Mouse (Mus musculus): Measurements from ENCODE around the gene Commd3. TPM values are rescaled to one million over a fixed set of nuclear protein-coding genes. Genes with fewer than 3 reads are reported as not detected.

Gene Commd3
- polyA plus RNA-seq, 1 experiment, result 121 TPM

DNA sequence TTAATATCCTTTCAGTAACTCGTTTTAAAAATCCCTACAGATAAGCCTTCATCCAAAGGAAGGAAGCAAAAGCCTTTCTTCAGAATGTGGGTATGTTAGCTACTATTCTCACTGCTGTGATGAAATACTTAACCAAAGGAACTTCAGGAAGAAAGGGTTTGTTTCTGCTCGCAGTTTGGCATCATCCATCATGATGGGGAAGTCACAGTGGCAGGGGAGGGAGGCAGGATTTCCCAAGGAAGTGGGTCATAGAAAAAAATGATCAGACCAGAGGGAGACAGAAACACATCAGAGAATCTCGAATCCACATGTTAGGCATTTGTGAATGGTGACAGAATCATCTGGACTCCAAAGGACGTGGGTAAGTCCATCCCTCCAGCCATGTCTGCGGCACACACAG lies 17.4 kb upstream of the Commd3 start:
- Histone ChIP-seq H3K4me2 (ENCODE audit: low read depth) (no peak overlapping the region), H3K27me3 (ENCODE audit: control insufficient read depth, insufficient read depth, insufficient read length) (peaks cover 3% of the 10 kb centered on the region), H3K79me2 (ENCODE audit: control insufficient read depth, insufficient read depth) (no peaks in the 10 kb centered on the region), H3ac (ENCODE audit: control insufficient read depth, insufficient read length) (no peak overlapping the region), H3K36me3 (ENCODE audit: control insufficient read depth, insufficient read depth) (no peaks in the 10 kb centered on the region), H3K4me3 (no peak overlapping the region)
- TF ChIP-seq USF1 (IDR thresholded peaks at IDR 0.05; ENCODE audit: low read depth) (no peak), TCF12 (IDR thresholded peaks at IDR 0.05; ENCODE audit: insufficient read depth, poor library complexity, severe bottlenecking) (no peak), TCF3 (IDR thresholded peaks at IDR 0.05; ENCODE audit: insufficient read length, low read depth) (no peak), POLR2AphosphoS2 (IDR thresholded peaks at IDR 0.05; ENCODE audit: insufficient read length, low read depth) (no peak), MAX (IDR thresholded peaks at IDR 0.05; ENCODE audit: low read depth) (no peak), POLR2A (IDR thresholded peaks at IDR 0.05; ENCODE audit: insufficient read length, low read depth) (no peak), CEBPB (IDR thresholded peaks at IDR 0.05; ENCODE audit: insufficient read depth, poor library complexity, severe bottlenecking) (no peak), REST (IDR thresholded peaks at IDR 0.05; ENCODE audit: insufficient read depth, insufficient read length) (no peak), E2F4 (IDR thresholded peaks at IDR 0.05; ENCODE audit: insufficient read depth) (no peak), MYOG (IDR thresholded peaks at IDR 0.05; ENCODE audit: control insufficient read depth in 1 of 3, insufficient read depth in 1 of 3, insufficient read length in 2 of 3, low read depth in 2 of 3) (no peak), MYOD1 (IDR thresholded peaks at IDR 0.05; ENCODE audit: control insufficient read depth in 1 of 3, insufficient read length in 2 of 3, low read depth in 2 of 3) (no peak), SRF (IDR thresholded peaks at IDR 0.05; ENCODE audit: control insufficient read depth, insufficient read length, low read depth) (no peak)

- Histone ChIP-seq H3K4me2 (ENCODE audit: low read depth) (no peak overlapping the region), H3K27me3 (ENCODE audit: control insufficient read depth, insufficient read depth, insufficient read length) (no peaks in the 10 kb centered on the region), H3K36me3 (ENCODE audit: control insufficient read depth, insufficient read depth) (no peaks in the 10 kb centered on the region), H3K4me3 (no peak overlapping the region), H3ac (ENCODE audit: control insufficient read depth, insufficient read length) (no peak overlapping the region), H3K79me2 (ENCODE audit: control insufficient read depth, insufficient read depth) (no peaks in the 10 kb centered on the region)
- TF ChIP-seq USF1 (IDR thresholded peaks at IDR 0.05; ENCODE audit: low read depth), result no peak
- no peak for TF ChIP-seq MYOG (IDR thresholded peaks at IDR 0.05; ENCODE audit: control insufficient read depth in 1 of 3, insufficient read depth in 1 of 3, insufficient read length in 2 of 3, low read depth in 2 of 3)
- TF ChIP-seq MYOD1 (IDR thresholded peaks at IDR 0.05; ENCODE audit: control insufficient read depth in 1 of 3, insufficient read length in 2 of 3, low read depth in 2 of 3), result no peak
- TF ChIP-seq POLR2A (IDR thresholded peaks at IDR 0.05; ENCODE audit: insufficient read length, low read depth), result no peak
- no peak for TF ChIP-seq REST (IDR thresholded peaks at IDR 0.05; ENCODE audit: insufficient read depth, insufficient read length)
- TF ChIP-seq TCF12 (IDR thresholded peaks at IDR 0.05; ENCODE audit: insufficient read depth, poor library complexity, severe bottlenecking), result no peak
- no peak for TF ChIP-seq SRF (IDR thresholded peaks at IDR 0.05; ENCODE audit: control insufficient read depth, insufficient read length, low read depth)
- TF ChIP-seq CEBPB (IDR thresholded peaks at IDR 0.05; ENCODE audit: insufficient read depth, poor library complexity, severe bottlenecking), result no peak
- no peak for TF ChIP-seq MAX (IDR thresholded peaks at IDR 0.05; ENCODE audit: low read depth)
- no peak for TF ChIP-seq E2F4 (IDR thresholded peaks at IDR 0.05; ENCODE audit: insufficient read depth)
- no peak for TF ChIP-seq POLR2AphosphoS2 (IDR thresholded peaks at IDR 0.05; ENCODE audit: insufficient read length, low read depth)
Measured at GRCm38 (mm10) chr2:18664003-18664402, 8.2 kb upstream of the Commd3 start.

- Histone ChIP-seq H3K36me3 (ENCODE audit: control insufficient read depth, insufficient read depth) (no peaks in the 10 kb centered on the region), H3ac (ENCODE audit: control insufficient read depth, insufficient read length) (no peak overlapping the region), H3K27me3 (ENCODE audit: control insufficient read depth, insufficient read depth, insufficient read length) (no peaks in the 10 kb centered on the region), H3K4me3 (peak overlapping the region; percentile 78), H3K79me2 (ENCODE audit: control insufficient read depth, insufficient read depth) (peaks cover 14% of the 10 kb centered on the region), H3K4me2 (ENCODE audit: low read depth) (no peak overlapping the region)
- TF ChIP-seq MAX (IDR thresholded peaks at IDR 0.05; ENCODE audit: low read depth) (no peak), SRF (IDR thresholded peaks at IDR 0.05; ENCODE audit: control insufficient read depth, insufficient read length, low read depth) (no peak), E2F4 (IDR thresholded peaks at IDR 0.05; ENCODE audit: insufficient read depth) (no peak), USF1 (IDR thresholded peaks at IDR 0.05; ENCODE audit: low read depth) (no peak), MYOG (IDR thresholded peaks at IDR 0.05; ENCODE audit: control insufficient read depth in 1 of 3, insufficient read depth in 1 of 3, insufficient read length in 2 of 3, low read depth in 2 of 3) (no peak), REST (IDR thresholded peaks at IDR 0.05; ENCODE audit: insufficient read depth, insufficient read length) (no peak), MYOD1 (IDR thresholded peaks at IDR 0.05; ENCODE audit: control insufficient read depth in 1 of 3, insufficient read length in 2 of 3, low read depth in 2 of 3) (no peak), TCF12 (IDR thresholded peaks at IDR 0.05; ENCODE audit: insufficient read depth, poor library complexity, severe bottlenecking) (no peak), TCF3 (IDR thresholded peaks at IDR 0.05; ENCODE audit: insufficient read length, low read depth) (no peak), CEBPB (IDR thresholded peaks at IDR 0.05; ENCODE audit: insufficient read depth, poor library complexity, severe bottlenecking) (no peak), POLR2AphosphoS2 (IDR thresholded peaks at IDR 0.05; ENCODE audit: insufficient read length, low read depth) (no peak), POLR2A (IDR thresholded peaks at IDR 0.05; ENCODE audit: insufficient read length, low read depth) (no peak)
Measured at GRCm38 (mm10) chr2:18671041-18671440, 1.1 kb upstream of the Commd3 start.

GRCm38 (mm10) chr2:18672766-18673164 lies 581 bp downstream of the Commd3 start:
- Histone ChIP-seq H3K4me3 (peak overlapping the region; percentile 78), H3ac (ENCODE audit: control insufficient read depth, insufficient read length) (peak overlapping the region; percentile 64), H3K36me3 (ENCODE audit: control insufficient read depth, insufficient read depth) (no peaks in the 10 kb centered on the region), H3K79me2 (ENCODE audit: control insufficient read depth, insufficient read depth) (peaks cover 15% of the 10 kb centered on the region), H3K4me2 (ENCODE audit: low read depth) (peak overlapping the region; percentile 89), H3K27me3 (ENCODE audit: control insufficient read depth, insufficient read depth, insufficient read length) (no peaks in the 10 kb centered on the region)
- TF ChIP-seq POLR2A (IDR thresholded peaks at IDR 0.05; ENCODE audit: insufficient read length, low read depth) (no peak), TCF12 (IDR thresholded peaks at IDR 0.05; ENCODE audit: insufficient read depth, poor library complexity, severe bottlenecking) (no peak), MAX (IDR thresholded peaks at IDR 0.05; ENCODE audit: low read depth) (no peak), POLR2AphosphoS2 (IDR thresholded peaks at IDR 0.05; ENCODE audit: insufficient read length, low read depth) (no peak), MYOD1 (IDR thresholded peaks at IDR 0.05; ENCODE audit: control insufficient read depth in 1 of 3, insufficient read length in 2 of 3, low read depth in 2 of 3) (peak in 2 of 3 experiments; percentile 29 to 53), MYOG (IDR thresholded peaks at IDR 0.05; ENCODE audit: control insufficient read depth in 1 of 3, insufficient read depth in 1 of 3, insufficient read length in 2 of 3, low read depth in 2 of 3) (peak in 2 of 3 experiments; percentile 7 to 59), E2F4 (IDR thresholded peaks at IDR 0.05; ENCODE audit: insufficient read depth) (no peak), REST (IDR thresholded peaks at IDR 0.05; ENCODE audit: insufficient read depth, insufficient read length) (no peak), CEBPB (IDR thresholded peaks at IDR 0.05; ENCODE audit: insufficient read depth, poor library complexity, severe bottlenecking) (no peak), TCF3 (IDR thresholded peaks at IDR 0.05; ENCODE audit: insufficient read length, low read depth) (no peak), SRF (IDR thresholded peaks at IDR 0.05; ENCODE audit: control insufficient read depth, insufficient read length, low read depth) (no peak), USF1 (IDR thresholded peaks at IDR 0.05; ENCODE audit: low read depth) (no peak)

Data from myocyte (in vitro differentiated cells).